Mouse (Mus musculus): ENCODE results near the gene Dhrs4. TPM values are rescaled to one million over a fixed set of nuclear protein-coding genes. Genes with fewer than 3 reads are reported as not detected.

The Dhrs4 gene
- total and polyA plus RNA-seq, 3 experiments, result 22.7 to 34.2 TPM; not detected in 1

GRCm38 (mm10) chr14:55536116-55536745 is 57.7 kb downstream of the Dhrs4 start:
- no peak overlapping the region for H3K27ac ChIP-seq (ENCODE audit: control insufficient read depth, low read depth, low read length)
- H3K4me1 ChIP-seq (ENCODE audit: control insufficient read depth in 1 of 2, insufficient read depth in 2 of 2, low read length in 2 of 2), result peaks cover 2 to 10% of the 10 kb centered on the region in 2 experiments; a peak in 3 of 4 replicates
- peaks cover 10% of the 10 kb centered on the region for H3K79me2 ChIP-seq (ENCODE audit: control insufficient read depth, insufficient read depth, low read length, poor library complexity)
- H3K9ac ChIP-seq (ENCODE audit: control insufficient read depth, low read depth, low read length, poor library complexity, severe bottlenecking), result no peak overlapping the region
- H3K9me3 ChIP-seq (replicated peaks; ENCODE audit: insufficient read depth, low read length), result no peaks in the 10 kb centered on the region
- peak; percentile 53 for DNase-seq (ENCODE audit: low read depth, low spot score)
- H3K27me3 ChIP-seq (ENCODE audit: control insufficient read depth in 1 of 2, insufficient read depth in 2 of 2, low read length in 2 of 2), result 0 out of 4 replicates have a peak, but pooled peaks cover 0 to under 1% of the 10 kb centered on the region in 2 experiments
- TF ChIP-seq RAD21 (IDR thresholded peaks at IDR 0.05; ENCODE audit: low read depth, low read length) (peak; percentile 39), KAT2A (conservative IDR thresholded peaks at IDR 0.05; ENCODE audit: low read depth, low read length) (no peak), ZC3H11A (IDR thresholded peaks at IDR 0.05; ENCODE audit: low read depth, low read length) (peak; percentile 29), SMC3 (IDR thresholded peaks at IDR 0.05; ENCODE audit: low read depth, low read length) (peak; percentile 67), ETS1 (IDR thresholded peaks at IDR 0.05; ENCODE audit: low read depth, low read length) (no peak), POLR2A (IDR thresholded peaks at IDR 0.05; ENCODE audit: control insufficient read depth in 1 of 2, insufficient read depth in 1 of 2, low read depth in 1 of 2, low read length in 2 of 2, poor library complexity in 1 of 2) (no peak), CTCF (IDR thresholded peaks at IDR 0.05 in 2 of 3, conservative IDR thresholded peaks at IDR 0.05 in 1 of 3; ENCODE audit: control insufficient read depth in 1 of 3, insufficient read depth in 1 of 3, low read depth in 2 of 3, low read length in 3 of 3, poor library complexity in 1 of 3, severe bottlenecking in 1 of 3) (peak; percentile 75 to 85 (median 79))
- H3K4me3 ChIP-seq (ENCODE audit: control insufficient read depth in 1 of 2, insufficient read depth in 1 of 2, low read depth in 2 of 2, low read length in 2 of 2), result no peak overlapping the region
- peaks cover 0 to 8% of the 10 kb centered on the region in 2 experiments; a peak in 2 of 4 replicates for H3K36me3 ChIP-seq (ENCODE audit: control insufficient read depth in 1 of 2, insufficient read depth in 2 of 2, low read length in 2 of 2)

Other genes with a start within 250 kb of the Dhrs4 start
- 0.23 and 0.27 TPM in 2 replicates for gene Carmil3, start 11.9 kb downstream of the Dhrs4 start, total RNA-seq (2012; rRNA removed)
- gene Carmil3, start 11.9 kb downstream of the Dhrs4 start, polyA plus RNA-seq (2012; ENCODE audit: insufficient read depth in 1 of 2, insufficient read length in 2 of 2, low read depth in 1 of 2, low replicate concordance in 2 of 2, missing spikeins in 1 of 2), result 1 to 10 TPM in 1 of 2 experiments, not detected in 1; 2.6 TPM
- not detected in 2 replicates for gene Cpne6, start 31.7 kb downstream of the Dhrs4 start, total RNA-seq (2012; rRNA removed)
- not detected for gene Cpne6, start 31.7 kb downstream of the Dhrs4 start, polyA plus RNA-seq (2012; ENCODE audit: insufficient read depth in 1 of 2, insufficient read length in 2 of 2, low read depth in 1 of 2, low replicate concordance in 2 of 2, missing spikeins in 1 of 2)
- not detected in 2 replicates for gene Nrl, start 46.2 kb downstream of the Dhrs4 start, total RNA-seq (2012; rRNA removed)
- not detected for gene Nrl, start 46.2 kb downstream of the Dhrs4 start, polyA plus RNA-seq (2012; ENCODE audit: insufficient read depth in 1 of 2, insufficient read length in 2 of 2, low read depth in 1 of 2, low replicate concordance in 2 of 2, missing spikeins in 1 of 2)
- gene Pck2, start 61.5 kb downstream of the Dhrs4 start, total RNA-seq (2012; rRNA removed), result 17.0 and 64.4 TPM in 2 replicates
- 100 to 1,000 TPM in 1 of 2 experiments, 10 to 100 TPM in 1; 63.7 to 103 TPM for gene Pck2, start 61.5 kb downstream of the Dhrs4 start, polyA plus RNA-seq (2012; ENCODE audit: insufficient read depth in 1 of 2, insufficient read length in 2 of 2, low read depth in 1 of 2, low replicate concordance in 2 of 2, missing spikeins in 1 of 2)
- 24.3 and 27.7 TPM in 2 replicates for gene Dcaf11, start 81.2 kb downstream of the Dhrs4 start, total RNA-seq (2012; rRNA removed)
- 10 to 100 TPM in 1 of 2 experiments, not detected in 1; 37.9 TPM for gene Dcaf11, start 81.2 kb downstream of the Dhrs4 start, polyA plus RNA-seq (2012; ENCODE audit: insufficient read depth in 1 of 2, insufficient read length in 2 of 2, low read depth in 1 of 2, low replicate concordance in 2 of 2, missing spikeins in 1 of 2)
- 0.73 and 0.92 TPM in 2 replicates for gene A730061H03Rik, start 81.6 kb downstream of the Dhrs4 start, total RNA-seq (2012; rRNA removed)
- under 1 TPM in 1 of 2 experiments, not detected in 1; 0.86 TPM for gene A730061H03Rik, start 81.6 kb downstream of the Dhrs4 start, polyA plus RNA-seq (2012; ENCODE audit: insufficient read depth in 1 of 2, insufficient read length in 2 of 2, low read depth in 1 of 2, low replicate concordance in 2 of 2, missing spikeins in 1 of 2)
- gene Fitm1, start 96.9 kb downstream of the Dhrs4 start, total RNA-seq (2012; rRNA removed), result not detected in 2 replicates
- under 1 TPM in 1 of 2 experiments, not detected in 1; 0.07 TPM for gene Fitm1, start 96.9 kb downstream of the Dhrs4 start, polyA plus RNA-seq (2012; ENCODE audit: insufficient read depth in 1 of 2, insufficient read length in 2 of 2, low read depth in 1 of 2, low replicate concordance in 2 of 2, missing spikeins in 1 of 2)
- gene Psme1, start 99.4 kb downstream of the Dhrs4 start, total RNA-seq (2012; rRNA removed), result 73.8 and 85.9 TPM in 2 replicates
- 100 to 1,000 TPM in 1 of 2 experiments, not detected in 1; 205 TPM for gene Psme1, start 99.4 kb downstream of the Dhrs4 start, polyA plus RNA-seq (2012; ENCODE audit: insufficient read depth in 1 of 2, insufficient read length in 2 of 2, low read depth in 1 of 2, low replicate concordance in 2 of 2, missing spikeins in 1 of 2)
- 55.4 and 59.4 TPM in 2 replicates for gene Emc9, start 106.5 kb downstream of the Dhrs4 start, total RNA-seq (2012; rRNA removed)
- gene Emc9, start 106.5 kb downstream of the Dhrs4 start, polyA plus RNA-seq (2012; ENCODE audit: insufficient read depth in 1 of 2, insufficient read length in 2 of 2, low read depth in 1 of 2, low replicate concordance in 2 of 2, missing spikeins in 1 of 2), result 10 to 100 TPM in 1 of 2 experiments, not detected in 1; 38.7 TPM
- 98.1 and 143 TPM in 2 replicates for gene Psme2, start 112.4 kb downstream of the Dhrs4 start, total RNA-seq (2012; rRNA removed)
- 100 to 1,000 TPM in 1 of 2 experiments, not detected in 1; 231 TPM for gene Psme2, start 112.4 kb downstream of the Dhrs4 start, polyA plus RNA-seq (2012; ENCODE audit: insufficient read depth in 1 of 2, insufficient read length in 2 of 2, low read depth in 1 of 2, low replicate concordance in 2 of 2, missing spikeins in 1 of 2)
- gene Rnf31, start 113.0 kb downstream of the Dhrs4 start, total RNA-seq (2012; rRNA removed), result 10.7 and 12.9 TPM in 2 replicates
- 10 to 100 TPM in 1 of 2 experiments, not detected in 1; 24.5 TPM for gene Rnf31, start 113.0 kb downstream of the Dhrs4 start, polyA plus RNA-seq (2012; ENCODE audit: insufficient read depth in 1 of 2, insufficient read length in 2 of 2, low read depth in 1 of 2, low replicate concordance in 2 of 2, missing spikeins in 1 of 2)
- 5.0 and 8.5 TPM in 2 replicates for gene Irf9, start 124.8 kb downstream of the Dhrs4 start, total RNA-seq (2012; rRNA removed)
- 10 to 100 TPM in 1 of 2 experiments, not detected in 1; 14.8 TPM for gene Irf9, start 124.8 kb downstream of the Dhrs4 start, polyA plus RNA-seq (2012; ENCODE audit: insufficient read depth in 1 of 2, insufficient read length in 2 of 2, low read depth in 1 of 2, low replicate concordance in 2 of 2, missing spikeins in 1 of 2)
- 1.5 and 1.6 TPM in 2 replicates for gene Rec8, start 139.3 kb downstream of the Dhrs4 start, total RNA-seq (2012; rRNA removed)
- gene Rec8, start 139.3 kb downstream of the Dhrs4 start, polyA plus RNA-seq (2012; ENCODE audit: insufficient read depth in 1 of 2, insufficient read length in 2 of 2, low read depth in 1 of 2, low replicate concordance in 2 of 2, missing spikeins in 1 of 2), result 1 to 10 TPM in 1 of 2 experiments, not detected in 1; 2.5 TPM
- 46.2 and 54.1 TPM in 2 replicates for gene Ipo4, start 157.2 kb downstream of the Dhrs4 start, total RNA-seq (2012; rRNA removed)
- 100 to 1,000 TPM in 1 of 2 experiments, not detected in 1; 132 TPM for gene Ipo4, start 157.2 kb downstream of the Dhrs4 start, polyA plus RNA-seq (2012; ENCODE audit: insufficient read depth in 1 of 2, insufficient read length in 2 of 2, low read depth in 1 of 2, low replicate concordance in 2 of 2, missing spikeins in 1 of 2)
- not detected in 2 replicates for gene Gm49378, start 159.1 kb downstream of the Dhrs4 start, total RNA-seq (2012; rRNA removed)
- gene Gm49378, start 159.1 kb downstream of the Dhrs4 start, polyA plus RNA-seq (2012; ENCODE audit: insufficient read depth in 1 of 2, insufficient read length in 2 of 2, low read depth in 1 of 2, low replicate concordance in 2 of 2, missing spikeins in 1 of 2), result 1 to 10 TPM in 1 of 2 experiments, not detected in 1; 4.6 TPM
- gene Tm9sf1, start 165.0 kb downstream of the Dhrs4 start, total RNA-seq (2012; rRNA removed), result 49.4 and 60.5 TPM in 2 replicates
- 10 to 100 TPM in 1 of 2 experiments, not detected in 1; 80.1 TPM for gene Tm9sf1, start 165.0 kb downstream of the Dhrs4 start, polyA plus RNA-seq (2012; ENCODE audit: insufficient read depth in 1 of 2, insufficient read length in 2 of 2, low read depth in 1 of 2, low replicate concordance in 2 of 2, missing spikeins in 1 of 2)
- 0.08 and 0.10 TPM in 2 replicates for gene Tssk4, start 171.4 kb downstream of the Dhrs4 start, total RNA-seq (2012; rRNA removed)
- gene Tssk4, start 171.4 kb downstream of the Dhrs4 start, polyA plus RNA-seq (2012; ENCODE audit: insufficient read depth in 1 of 2, insufficient read length in 2 of 2, low read depth in 1 of 2, low replicate concordance in 2 of 2, missing spikeins in 1 of 2), result under 1 TPM in 1 of 2 experiments, not detected in 1; 0.40 TPM
- gene Mdp1, start 181.8 kb downstream of the Dhrs4 start, total RNA-seq (2012; rRNA removed), result 25.5 and 30.6 TPM in 2 replicates
- gene Mdp1, start 181.8 kb downstream of the Dhrs4 start, polyA plus RNA-seq (2012; ENCODE audit: insufficient read depth in 1 of 2, insufficient read length in 2 of 2, low read depth in 1 of 2, low replicate concordance in 2 of 2, missing spikeins in 1 of 2), result 10 to 100 TPM in 1 of 2 experiments, not detected in 1; 25.6 TPM
- 22.3 and 24.5 TPM in 2 replicates for gene Gmpr2, start 193.2 kb downstream of the Dhrs4 start, total RNA-seq (2012; rRNA removed)
- gene Gmpr2, start 193.2 kb downstream of the Dhrs4 start, polyA plus RNA-seq (2012; ENCODE audit: insufficient read depth in 1 of 2, insufficient read length in 2 of 2, low read depth in 1 of 2, low replicate concordance in 2 of 2, missing spikeins in 1 of 2), result 10 to 100 TPM in 1 of 2 experiments, not detected in 1; 28.8 TPM
- 515 and 516 TPM in 2 replicates for gene Nedd8, start 193.4 kb downstream of the Dhrs4 start, total RNA-seq (2012; rRNA removed)
- gene Nedd8, start 193.4 kb downstream of the Dhrs4 start, polyA plus RNA-seq (2012; ENCODE audit: insufficient read depth in 1 of 2, insufficient read length in 2 of 2, low read depth in 1 of 2, low replicate concordance in 2 of 2, missing spikeins in 1 of 2), result 100 to 1,000 TPM in 1 of 2 experiments, not detected in 1; 528 TPM
- gene Tinf2, start 203.1 kb downstream of the Dhrs4 start, total RNA-seq (2012; rRNA removed), result 27.2 and 27.8 TPM in 2 replicates
- 10 to 100 TPM in 1 of 2 experiments, not detected in 1; 53.0 TPM for gene Tinf2, start 203.1 kb downstream of the Dhrs4 start, polyA plus RNA-seq (2012; ENCODE audit: insufficient read depth in 1 of 2, insufficient read length in 2 of 2, low read depth in 1 of 2, low replicate concordance in 2 of 2, missing spikeins in 1 of 2)
- gene Tgm1, start 235.2 kb downstream of the Dhrs4 start, total RNA-seq (2012; rRNA removed), result 5.8 and 6.2 TPM in 2 replicates
- 10 to 100 TPM in 1 of 2 experiments, not detected in 1; 11.4 TPM for gene Tgm1, start 235.2 kb downstream of the Dhrs4 start, polyA plus RNA-seq (2012; ENCODE audit: insufficient read depth in 1 of 2, insufficient read length in 2 of 2, low read depth in 1 of 2, low replicate concordance in 2 of 2, missing spikeins in 1 of 2)
- 21.8 and 22.8 TPM in 2 replicates for gene Rabggta, start 243.5 kb downstream of the Dhrs4 start, total RNA-seq (2012; rRNA removed)
- 10 to 100 TPM in 1 of 2 experiments, not detected in 1; 32.0 TPM for gene Rabggta, start 243.5 kb downstream of the Dhrs4 start, polyA plus RNA-seq (2012; ENCODE audit: insufficient read depth in 1 of 2, insufficient read length in 2 of 2, low read depth in 1 of 2, low replicate concordance in 2 of 2, missing spikeins in 1 of 2)

Measured in MEL (cell line).